Mouse (Mus musculus) midbrain, embryonic 11.5 days (tissue): ENCODE results near the gene Fsd2. TPM values are rescaled to one million over a fixed set of nuclear protein-coding genes. Genes with fewer than 3 reads are reported as not detected.

Experiments
- ATAC-seq: fragments of 200-750 bp; cut with Nextera tagmentation; 2 replicates; pipeline ENCODE4 v1.8.0; 2017; ENCODE audit warnings: moderate TSS enrichment, moderate library complexity; ENCODE audit not compliant: low FRiP score
- DNase-seq: peaks from one replicate; pipeline ENCODE4 v3.0.0; 2015; ENCODE audit warnings: low spot score; ENCODE audit errors: missing footprints
- H3K27ac ChIP-seq: fragments of 300-500 bp; sonication (generic); 2 replicates; pipeline ENCODE4 v1.5.1; 2014; ENCODE audit warnings: low read depth, low read length
- H3K27me3 ChIP-seq: fragments of 300-500 bp; sonication (generic); 2 replicates; pipeline ENCODE4 v1.6.1; 2014; ENCODE audit warnings: mild to moderate bottlenecking, low read length, moderate library complexity, mixed read lengths; ENCODE audit not compliant: control insufficient read depth, insufficient read depth
- H3K36me3 ChIP-seq: fragments of 300-500 bp; sonication (generic); 2 replicates; pipeline ENCODE4 v1.6.1; 2014; ENCODE audit warnings: mild to moderate bottlenecking, low read length, moderate library complexity, mixed read lengths; ENCODE audit not compliant: control insufficient read depth, insufficient read depth
- H3K4me1 ChIP-seq: fragments of 300-500 bp; sonication (generic); 2 replicates; pipeline ENCODE4 v1.6.1; 2014; ENCODE audit warnings: low read length; ENCODE audit not compliant: control insufficient read depth, insufficient read depth
- H3K4me2 ChIP-seq: fragments of 300-500 bp; sonication (generic); 2 replicates; pipeline ENCODE4 v1.6.1; 2014; ENCODE audit warnings: mild to moderate bottlenecking, moderate library complexity
- H3K4me3 ChIP-seq: fragments of 300-500 bp; sonication (generic); 2 replicates; pipeline ENCODE4 v1.5.1; 2014; ENCODE audit warnings: low read depth, low read length
- H3K9ac ChIP-seq: fragments of 300-500 bp; sonication (generic); 2 replicates; pipeline ENCODE4 v1.6.1; 2014; ENCODE audit warnings: low read length
- H3K9me3 ChIP-seq: fragments of 300-500 bp; sonication (generic); 2 replicates; pipeline ENCODE4 v1.6.1; 2016; ENCODE audit warnings: low read length; ENCODE audit not compliant: control insufficient read depth
- WGBS: fragments of 180-500 bp; shearing (Covaris S2); extraction: QIAGEN DNeasy Blood & Tissue Kit; methylation state at CpG from one replicate; pipeline ENCODE4 v1.1.7; 2014; 5-methylcytosine and 5-hydroxymethylcytosine counted together
- polyA plus RNA-seq: library from polyadenylated mRNA; unstranded; fragments of >200 nt; fragmentation: Nextera tagmentation; extraction: Ambion mirVana; gene quantifications from 2 replicates; pipeline ENCODE4 v1.2.1, GENCODE M21; 2014

Fsd2 gene
- polyA plus RNA-seq, 1 experiment from 2014 or later, result 0.08 TPM

GRCm38 (mm10) chr7:81559231-81559980, 7.3 kb downstream of the Fsd2 start:
- Histone ChIP-seq H3K27me3 (no peaks in the 10 kb centered on the region), H3K4me2 (no peak overlapping the region), H3K4me3 (no peak overlapping the region), H3K9ac (no peak overlapping the region), H3K27ac (no peak overlapping the region), H3K36me3 (no peaks in the 10 kb centered on the region), H3K4me1 (no peaks in the 10 kb centered on the region), H3K9me3 (no peaks in the 10 kb centered on the region)
- DNase-seq (peak; percentile 65), ATAC-seq (no peak)
- whole genome bisulfite sequencing, result 88% methylated on average over 14 of the region's 14 CpGs

- H3K4me3 ChIP-seq, result no peak overlapping the region
- H3K27ac ChIP-seq, result no peak overlapping the region
- WGBS, result 77% methylated on average over 4 of the region's 4 CpGs
- no peaks in the 10 kb centered on the region for H3K27me3 ChIP-seq
- H3K4me1 ChIP-seq, result peaks cover 3% of the 10 kb centered on the region; the same call in 1 of the 2 replicates
- no peaks in the 10 kb centered on the region for H3K36me3 ChIP-seq
- no peak overlapping the region for H3K9ac ChIP-seq
- no peak for ATAC-seq
- H3K4me2 ChIP-seq, result no peak overlapping the region
- peak; percentile 66 for DNase-seq
- H3K9me3 ChIP-seq, result no peaks in the 10 kb centered on the region
Measured at GRCm38 (mm10) chr7:81557985-81558360, 8.8 kb downstream of the Fsd2 start.

- Histone ChIP-seq H3K9me3 (no peaks in the 10 kb centered on the region), H3K4me2 (no peak overlapping the region), H3K27ac (no peak overlapping the region), H3K9ac (no peak overlapping the region), H3K4me3 (no peak overlapping the region), H3K4me1 (peaks cover 3% of the 10 kb centered on the region; the same call in 1 of the 2 replicates), H3K36me3 (no peaks in the 10 kb centered on the region), H3K27me3 (no peaks in the 10 kb centered on the region)
- no peak for ATAC-seq
- WGBS, result 87% methylated on average over 7 of the region's 7 CpGs
- peak; percentile 47 for DNase-seq
Measured at GRCm38 (mm10) chr7:81557252-81557984, 9.3 kb downstream of the Fsd2 start.

GRCm38 (mm10) chr7:81556839-81557238, 9.9 kb downstream of the Fsd2 start:
- no peak overlapping the region for H3K4me2 ChIP-seq
- no peak overlapping the region for H3K9ac ChIP-seq
- H3K36me3 ChIP-seq, result no peaks in the 10 kb centered on the region
- 87% methylated on average over 4 of the region's 4 CpGs for WGBS
- DNase-seq (peak; percentile 39), ATAC-seq (no peak)
- H3K4me3 ChIP-seq, result no peak overlapping the region
- H3K4me1 ChIP-seq, result peaks cover 3% of the 10 kb centered on the region; the same call in 1 of the 2 replicates
- no peaks in the 10 kb centered on the region for H3K27me3 ChIP-seq
- no peak overlapping the region for H3K27ac ChIP-seq
- H3K9me3 ChIP-seq, result no peaks in the 10 kb centered on the region

- Histone ChIP-seq H3K27me3 (no peaks in the 10 kb centered on the region), H3K36me3 (no peaks in the 10 kb centered on the region), H3K4me2 (no peak overlapping the region), H3K4me3 (no peak overlapping the region), H3K27ac (no peak overlapping the region), H3K4me1 (peaks cover 3% of the 10 kb centered on the region; the same call in 1 of the 2 replicates), H3K9me3 (no peaks in the 10 kb centered on the region), H3K9ac (no peak overlapping the region)
- DNase-seq (peak; percentile 84), ATAC-seq (no peak)
- 78% methylated on average over 2 of the region's 2 CpGs for WGBS
Measured at GRCm38 (mm10) chr7:81554369-81554768, 12.4 kb downstream of the Fsd2 start.

- 60% methylated on average over 4 of the region's 4 CpGs for WGBS
- H3K27ac ChIP-seq, result no peak overlapping the region
- no peak overlapping the region for H3K4me2 ChIP-seq
- H3K9ac ChIP-seq, result no peak overlapping the region
- DNase-seq (peak; percentile 64), ATAC-seq (no peak)
- H3K9me3 ChIP-seq, result no peaks in the 10 kb centered on the region
- no peaks in the 10 kb centered on the region for H3K36me3 ChIP-seq
- H3K4me3 ChIP-seq, result no peak overlapping the region
- peaks cover 3% of the 10 kb centered on the region; the same call in 1 of the 2 replicates for H3K4me1 ChIP-seq
- H3K27me3 ChIP-seq, result no peaks in the 10 kb centered on the region
Measured at GRCm38 (mm10) chr7:81553589-81553988, 13.2 kb downstream of the Fsd2 start.

- peaks cover 6% of the 10 kb centered on the region; the same call in 1 of the 2 replicates for H3K4me1 ChIP-seq
- WGBS, result 75% methylated on average over 11 of the region's 11 CpGs
- H3K27me3 ChIP-seq, result no peaks in the 10 kb centered on the region
- DNase-seq (no peak), ATAC-seq (no peak)
- no peak overlapping the region for H3K27ac ChIP-seq
- no peak overlapping the region for H3K9ac ChIP-seq
- no peak overlapping the region for H3K4me3 ChIP-seq
- no peaks in the 10 kb centered on the region for H3K9me3 ChIP-seq
- no peak overlapping the region for H3K4me2 ChIP-seq
- H3K36me3 ChIP-seq, result no peaks in the 10 kb centered on the region
Measured at GRCm38 (mm10) chr7:81548864-81549263, 17.9 kb downstream of the Fsd2 start.

GRCm38 (mm10) chr7:81542934-81543333, 23.8 kb downstream of the Fsd2 start:
- DNase-seq, result peak; percentile 8
- H3K9me3 ChIP-seq, result no peaks in the 10 kb centered on the region
- no peaks in the 10 kb centered on the region for H3K27me3 ChIP-seq
- no peak overlapping the region for H3K4me2 ChIP-seq
- H3K9ac ChIP-seq, result no peak overlapping the region
- H3K36me3 ChIP-seq, result no peaks in the 10 kb centered on the region
- WGBS, result 81% methylated on average over 8 of the region's 8 CpGs
- H3K4me1 ChIP-seq, result 0 out of 2 replicates have a peak, but pooled peaks cover 5% of the 10 kb centered on the region
- ATAC-seq, result no peak
- H3K4me3 ChIP-seq, result no peak overlapping the region
- no peak overlapping the region for H3K27ac ChIP-seq

- H3K4me1 ChIP-seq, result 0 out of 2 replicates have a peak, but pooled peaks cover 5% of the 10 kb centered on the region
- H3K27me3 ChIP-seq, result no peaks in the 10 kb centered on the region
- no peaks in the 10 kb centered on the region for H3K9me3 ChIP-seq
- H3K4me3 ChIP-seq, result no peak overlapping the region
- ATAC-seq (no peak), DNase-seq (peak; percentile 51)
- no peak overlapping the region for H3K9ac ChIP-seq
- no peak overlapping the region for H3K4me2 ChIP-seq
- H3K27ac ChIP-seq, result no peak overlapping the region
- WGBS, result 85% methylated on average over 7 of the region's 7 CpGs
- H3K36me3 ChIP-seq, result no peaks in the 10 kb centered on the region
Measured at GRCm38 (mm10) chr7:81541924-81542524, 24.7 kb downstream of the Fsd2 start.
